Mouse (Mus musculus): ENCODE measurements around the gene Tpi1. TPM values are rescaled to one million over a fixed set of nuclear protein-coding genes. Genes with fewer than 3 reads are reported as not detected.

Gene Tpi1
- total RNA-seq, 1 experiment: 306 TPM

GRCm38 (mm10) chr6:124790121-124790520 is 24.0 kb downstream of the Tpi1 start:
- H3K36me3 ChIP-seq (ENCODE audit: control insufficient read depth, insufficient read depth, low read length, poor library complexity, severe bottlenecking): no peaks in the 10 kb centered on the region
- no peak for TF ChIP-seq ZNF384 (IDR thresholded peaks at IDR 0.05; ENCODE audit: low read depth, low read length)
- TF ChIP-seq HCFC1 (IDR thresholded peaks at IDR 0.05; ENCODE audit: borderline replicate concordance, insufficient read depth, low read length): no peak
- TF ChIP-seq MAFK (IDR thresholded peaks at IDR 0.05; ENCODE audit: insufficient read depth, low read depth, low read length): no peak
- TF ChIP-seq ZC3H11A (IDR thresholded peaks at IDR 0.05; ENCODE audit: borderline replicate concordance, low read depth, low read length): no peak
- TF ChIP-seq CHD2 (IDR thresholded peaks at IDR 0.05; ENCODE audit: low read depth, low read length): no peak
- H3K9me3 ChIP-seq (ENCODE audit: control insufficient read depth, insufficient read depth, low read depth, low read length): no peaks in the 10 kb centered on the region
- no peak overlapping the region for H3K9ac ChIP-seq (ENCODE audit: insufficient read depth, low read depth, low read length, poor library complexity, severe bottlenecking)
- in situ Hi-C loops (cut with MboI; ENCODE audit: low sequenced_read_pairs in 2 of 2, unreplicated experiment in 2 of 2): no loop called here
- no peak for DNase-seq (ENCODE audit: low read depth, low spot score)
- peaks cover 1 to 11% of the 10 kb centered on the region in 2 experiments; a peak in 2 of 4 replicates for H3K4me1 ChIP-seq (ENCODE audit: control insufficient read depth in 2 of 2, insufficient read depth in 2 of 2, low read length in 2 of 2, poor library complexity in 1 of 2)
- H3K27ac ChIP-seq (ENCODE audit: insufficient read depth, low read depth, low read length, poor library complexity, severe bottlenecking): no peak overlapping the region
- no peak overlapping the region for H3K4me3 ChIP-seq (ENCODE audit: insufficient read depth in 1 of 2, low read depth in 1 of 2, low read length in 2 of 2, poor library complexity in 1 of 2, severe bottlenecking in 1 of 2)

- in situ Hi-C loops (cut with MboI; ENCODE audit: low sequenced_read_pairs in 2 of 2, unreplicated experiment in 2 of 2): no loop called here
- Histone ChIP-seq H3K27ac (ENCODE audit: insufficient read depth, low read depth, low read length, poor library complexity, severe bottlenecking) (no peak overlapping the region), H3K9ac (ENCODE audit: insufficient read depth, low read depth, low read length, poor library complexity, severe bottlenecking) (no peak overlapping the region), H3K4me1 (ENCODE audit: control insufficient read depth in 2 of 2, insufficient read depth in 2 of 2, low read length in 2 of 2, poor library complexity in 1 of 2) (peaks cover 1 to 11% of the 10 kb centered on the region in 2 experiments; a peak in 2 of 4 replicates), H3K4me3 (ENCODE audit: insufficient read depth in 1 of 2, low read depth in 1 of 2, low read length in 2 of 2, poor library complexity in 1 of 2, severe bottlenecking in 1 of 2) (no peak overlapping the region), H3K9me3 (ENCODE audit: control insufficient read depth, insufficient read depth, low read depth, low read length) (no peaks in the 10 kb centered on the region), H3K36me3 (ENCODE audit: control insufficient read depth, insufficient read depth, low read length, poor library complexity, severe bottlenecking) (no peaks in the 10 kb centered on the region)
- DNase-seq (ENCODE audit: low read depth, low spot score): no peak
- no peak for TF ChIP-seq CHD2 (IDR thresholded peaks at IDR 0.05; ENCODE audit: low read depth, low read length)
- TF ChIP-seq MAFK (IDR thresholded peaks at IDR 0.05; ENCODE audit: insufficient read depth, low read depth, low read length): no peak
- TF ChIP-seq HCFC1 (IDR thresholded peaks at IDR 0.05; ENCODE audit: borderline replicate concordance, insufficient read depth, low read length): no peak
- no peak for TF ChIP-seq ZC3H11A (IDR thresholded peaks at IDR 0.05; ENCODE audit: borderline replicate concordance, low read depth, low read length)
- no peak for TF ChIP-seq ZNF384 (IDR thresholded peaks at IDR 0.05; ENCODE audit: low read depth, low read length)
These were observed 24.6 kb downstream of the Tpi1 start for GRCm38 (mm10) chr6:124789519-124789918.

DNA sequence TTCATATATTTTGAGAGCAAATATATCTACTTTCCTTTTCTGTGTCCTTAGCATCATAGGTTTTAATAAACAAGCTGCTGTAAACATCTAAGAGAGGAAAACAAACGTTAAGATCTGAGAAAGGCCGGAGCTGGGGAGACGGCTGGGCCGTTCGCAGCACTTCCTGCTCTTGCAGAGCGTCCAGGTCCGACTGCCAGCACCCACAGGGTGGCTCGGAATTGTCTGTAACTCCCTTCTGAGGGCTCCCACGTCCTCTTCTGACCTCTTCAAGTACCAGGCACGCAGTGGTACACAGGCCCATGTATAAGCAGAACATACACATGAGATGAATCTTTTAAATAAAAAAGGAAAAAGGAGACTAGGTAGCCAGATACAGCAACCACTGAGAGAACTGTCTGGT is 26.4 kb downstream of the Tpi1 start:
- Histone ChIP-seq H3K4me1 (ENCODE audit: control insufficient read depth in 2 of 2, insufficient read depth in 2 of 2, low read length in 2 of 2, poor library complexity in 1 of 2) (peaks cover 3 to 13% of the 10 kb centered on the region in 2 experiments; a peak in 3 of 4 replicates), H3K4me3 (ENCODE audit: insufficient read depth in 1 of 2, low read depth in 1 of 2, low read length in 2 of 2, poor library complexity in 1 of 2, severe bottlenecking in 1 of 2) (no peak overlapping the region), H3K27ac (ENCODE audit: insufficient read depth, low read depth, low read length, poor library complexity, severe bottlenecking) (no peak overlapping the region), H3K36me3 (ENCODE audit: control insufficient read depth, insufficient read depth, low read length, poor library complexity, severe bottlenecking) (no peaks in the 10 kb centered on the region), H3K9me3 (ENCODE audit: control insufficient read depth, insufficient read depth, low read depth, low read length) (no peaks in the 10 kb centered on the region), H3K9ac (ENCODE audit: insufficient read depth, low read depth, low read length, poor library complexity, severe bottlenecking) (no peak overlapping the region)
- in situ Hi-C loops (cut with MboI; ENCODE audit: low sequenced_read_pairs in 2 of 2, unreplicated experiment in 2 of 2): no loop called here
- no peak for DNase-seq (ENCODE audit: low read depth, low spot score)
- no peak for TF ChIP-seq ZNF384 (IDR thresholded peaks at IDR 0.05; ENCODE audit: low read depth, low read length)
- no peak for TF ChIP-seq ZC3H11A (IDR thresholded peaks at IDR 0.05; ENCODE audit: borderline replicate concordance, low read depth, low read length)
- TF ChIP-seq MAFK (IDR thresholded peaks at IDR 0.05; ENCODE audit: insufficient read depth, low read depth, low read length): no peak
- no peak for TF ChIP-seq HCFC1 (IDR thresholded peaks at IDR 0.05; ENCODE audit: borderline replicate concordance, insufficient read depth, low read length)
- TF ChIP-seq CHD2 (IDR thresholded peaks at IDR 0.05; ENCODE audit: low read depth, low read length): no peak

- no peaks in the 10 kb centered on the region for H3K36me3 ChIP-seq (ENCODE audit: control insufficient read depth, insufficient read depth, low read length, poor library complexity, severe bottlenecking)
- H3K4me3 ChIP-seq (ENCODE audit: insufficient read depth in 1 of 2, low read depth in 1 of 2, low read length in 2 of 2, poor library complexity in 1 of 2, severe bottlenecking in 1 of 2): no peak overlapping the region
- peaks cover 5 to 14% of the 10 kb centered on the region in 2 experiments; a peak in 3 of 4 replicates for H3K4me1 ChIP-seq (ENCODE audit: control insufficient read depth in 2 of 2, insufficient read depth in 2 of 2, low read length in 2 of 2, poor library complexity in 1 of 2)
- DNase-seq (ENCODE audit: low read depth, low spot score): no peak
- in situ Hi-C loops (cut with MboI; ENCODE audit: low sequenced_read_pairs in 2 of 2, unreplicated experiment in 2 of 2): no loop called here
- no peaks in the 10 kb centered on the region for H3K9me3 ChIP-seq (ENCODE audit: control insufficient read depth, insufficient read depth, low read depth, low read length)
- H3K27ac ChIP-seq (ENCODE audit: insufficient read depth, low read depth, low read length, poor library complexity, severe bottlenecking): no peak overlapping the region
- no peak overlapping the region for H3K9ac ChIP-seq (ENCODE audit: insufficient read depth, low read depth, low read length, poor library complexity, severe bottlenecking)
- no peak for TF ChIP-seq ZC3H11A (IDR thresholded peaks at IDR 0.05; ENCODE audit: borderline replicate concordance, low read depth, low read length)
- no peak for TF ChIP-seq HCFC1 (IDR thresholded peaks at IDR 0.05; ENCODE audit: borderline replicate concordance, insufficient read depth, low read length)
- no peak for TF ChIP-seq ZNF384 (IDR thresholded peaks at IDR 0.05; ENCODE audit: low read depth, low read length)
- no peak for TF ChIP-seq MAFK (IDR thresholded peaks at IDR 0.05; ENCODE audit: insufficient read depth, low read depth, low read length)
- TF ChIP-seq CHD2 (IDR thresholded peaks at IDR 0.05; ENCODE audit: low read depth, low read length): no peak
These were observed 27.2 kb downstream of the Tpi1 start for GRCm38 (mm10) chr6:124786756-124787420.
